Mouse (Mus musculus): ENCODE measurements around the gene Ctnna2. TPM values are rescaled to one million over a fixed set of nuclear protein-coding genes. Genes with fewer than 3 reads are reported as not detected.
A peak's percentile ranks its signal among the peaks of the same experiment; 100 is the strongest.

The Ctnna2 gene
- total and polyA plus RNA-seq, 2 experiments from 2014 or later, result 95.0 to 150 TPM

GRCm38 (mm10) chr6:77516515-77516914, 463.0 kb downstream of the Ctnna2 start:
- Histone ChIP-seq H3K27me3 (ENCODE audit: insufficient read depth, low read length) (no peaks in the 10 kb centered on the region), H3K4me3 (ENCODE audit: low read length) (no peak overlapping the region), H3K36me3 (ENCODE audit: insufficient read depth, low read length) (no peaks in the 10 kb centered on the region), H3K9ac (replicated peaks; ENCODE audit: low read length) (no peak overlapping the region), H3K4me1 (ENCODE audit: insufficient read depth, low read length) (peaks cover 9% of the 10 kb centered on the region; the same call in 1 of the 2 replicates), H3K9me3 (ENCODE audit: low read length) (no peaks in the 10 kb centered on the region), H3K27ac (no peak overlapping the region), H3K4me2 (ENCODE audit: low read depth, low read length) (no peak overlapping the region)
- 39% methylated on average over 2 of the region's 2 CpGs for WGBS
- TF ChIP-seq CTCF (IDR thresholded peaks at IDR 0.05; ENCODE audit: low read depth), result no peak
- ATAC-seq (no peak), DNase-seq (ENCODE audit: low spot score) (no peak)

- H3K4me3 ChIP-seq (ENCODE audit: low read length), result no peak overlapping the region
- no peak overlapping the region for H3K9ac ChIP-seq (replicated peaks; ENCODE audit: low read length)
- peaks cover 14% of the 10 kb centered on the region; the same call in 1 of the 2 replicates for H3K4me1 ChIP-seq (ENCODE audit: insufficient read depth, low read length)
- ATAC-seq (no peak), DNase-seq (ENCODE audit: low spot score) (peak; percentile 43)
- no peaks in the 10 kb centered on the region for H3K36me3 ChIP-seq (ENCODE audit: insufficient read depth, low read length)
- no peaks in the 10 kb centered on the region for H3K27me3 ChIP-seq (ENCODE audit: insufficient read depth, low read length)
- 11% methylated on average over 5 of the region's 5 CpGs for WGBS
- no peak for TF ChIP-seq CTCF (IDR thresholded peaks at IDR 0.05; ENCODE audit: low read depth)
- no peak overlapping the region for H3K27ac ChIP-seq
- no peaks in the 10 kb centered on the region for H3K9me3 ChIP-seq (ENCODE audit: low read length)
- no peak overlapping the region for H3K4me2 ChIP-seq (ENCODE audit: low read depth, low read length)
These were observed 467.7 kb downstream of the Ctnna2 start for GRCm38 (mm10) chr6:77511805-77512204.

- Histone ChIP-seq H3K36me3 (ENCODE audit: insufficient read depth, low read length) (no peaks in the 10 kb centered on the region), H3K4me2 (ENCODE audit: low read depth, low read length) (no peak overlapping the region), H3K9me3 (ENCODE audit: low read length) (no peaks in the 10 kb centered on the region), H3K9ac (replicated peaks; ENCODE audit: low read length) (no peak overlapping the region), H3K27me3 (ENCODE audit: insufficient read depth, low read length) (no peaks in the 10 kb centered on the region), H3K27ac (no peak overlapping the region), H3K4me1 (ENCODE audit: insufficient read depth, low read length) (no peaks in the 10 kb centered on the region), H3K4me3 (ENCODE audit: low read length) (no peak overlapping the region)
- ATAC-seq (no peak), DNase-seq (ENCODE audit: low spot score) (no peak)
- 79% methylated on average over 5 of the region's 5 CpGs for WGBS
- TF ChIP-seq CTCF (IDR thresholded peaks at IDR 0.05; ENCODE audit: low read depth), result no peak
These were observed 487.8 kb downstream of the Ctnna2 start for GRCm38 (mm10) chr6:77491721-77492120.

DNA sequence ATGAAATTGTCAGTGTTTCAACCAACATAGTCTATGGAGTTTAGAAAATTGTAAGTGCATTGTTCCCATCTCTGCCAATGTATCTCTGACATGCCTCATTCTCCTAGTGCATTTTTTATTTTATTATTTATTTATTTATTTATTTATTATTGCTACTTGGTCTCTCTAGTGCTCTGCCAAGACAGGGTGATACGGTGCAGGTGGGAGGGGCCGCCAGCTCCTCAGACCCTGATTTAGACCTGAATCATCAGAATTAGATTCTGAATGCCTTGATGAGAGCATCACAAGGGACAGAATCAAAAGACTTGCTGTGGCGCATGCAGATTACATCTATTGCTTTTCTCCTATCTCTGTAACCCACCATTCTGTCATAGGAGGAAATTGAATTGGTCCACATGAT, 492.8 kb downstream of the Ctnna2 start:
- DNase-seq (ENCODE audit: low spot score), result no peak
- WGBS, result 77% methylated on average over 3 of the region's 3 CpGs
- H3K9me3 ChIP-seq (ENCODE audit: low read length), result no peaks in the 10 kb centered on the region
- no peak overlapping the region for H3K9ac ChIP-seq (replicated peaks; ENCODE audit: low read length)
- no peak overlapping the region for H3K4me2 ChIP-seq (ENCODE audit: low read depth, low read length)
- H3K36me3 ChIP-seq (ENCODE audit: insufficient read depth, low read length), result no peaks in the 10 kb centered on the region
- no peaks in the 10 kb centered on the region for H3K27me3 ChIP-seq (ENCODE audit: insufficient read depth, low read length)
- H3K4me1 ChIP-seq (ENCODE audit: insufficient read depth, low read length), result no peaks in the 10 kb centered on the region
- H3K4me3 ChIP-seq (ENCODE audit: low read length), result no peak overlapping the region
- no peak overlapping the region; the same call in 1 of the 2 replicates for H3K27ac ChIP-seq
- no peak for ATAC-seq
- TF ChIP-seq CTCF (IDR thresholded peaks at IDR 0.05; ENCODE audit: low read depth), result no peak

GRCm38 (mm10) chr6:77482081-77482480, 497.4 kb downstream of the Ctnna2 start:
- 81% methylated on average over 3 of the region's 3 CpGs for WGBS

GRCm38 (mm10) chr6:77475354-77475753, 504.1 kb downstream of the Ctnna2 start:
- Histone ChIP-seq H3K36me3 (ENCODE audit: insufficient read depth, low read length) (no peaks in the 10 kb centered on the region), H3K9me3 (ENCODE audit: low read length) (no peaks in the 10 kb centered on the region), H3K27ac (no peak overlapping the region), H3K4me2 (ENCODE audit: low read depth, low read length) (no peak overlapping the region), H3K27me3 (ENCODE audit: insufficient read depth, low read length) (no peaks in the 10 kb centered on the region), H3K9ac (replicated peaks; ENCODE audit: low read length) (no peak overlapping the region), H3K4me3 (ENCODE audit: low read length) (no peak overlapping the region), H3K4me1 (ENCODE audit: insufficient read depth, low read length) (no peaks in the 10 kb centered on the region)
- 29% methylated on average over 1 of the region's 1 CpGs for WGBS
- DNase-seq (ENCODE audit: low spot score) (peak; percentile 80), ATAC-seq (peak; percentile 77)
- TF ChIP-seq CTCF (IDR thresholded peaks at IDR 0.05; ENCODE audit: low read depth), result no peak

More at GRCm38 (mm10) chr6:77482081-77482480, 497.4 kb downstream of the Ctnna2 start:
- H3K36me3 ChIP-seq (ENCODE audit: insufficient read depth, low read length), result no peaks in the 10 kb centered on the region
- no peaks in the 10 kb centered on the region for H3K27me3 ChIP-seq (ENCODE audit: insufficient read depth, low read length)
- H3K4me3 ChIP-seq (ENCODE audit: low read length), result no peak overlapping the region
- H3K27ac ChIP-seq, result no peak overlapping the region
- H3K4me2 ChIP-seq (ENCODE audit: low read depth, low read length), result no peak overlapping the region
- DNase-seq (ENCODE audit: low spot score) (no peak), ATAC-seq (no peak)
- no peaks in the 10 kb centered on the region for H3K4me1 ChIP-seq (ENCODE audit: insufficient read depth, low read length)
- TF ChIP-seq CTCF (IDR thresholded peaks at IDR 0.05; ENCODE audit: low read depth), result no peak
- no peaks in the 10 kb centered on the region for H3K9me3 ChIP-seq (ENCODE audit: low read length)
- no peak overlapping the region for H3K9ac ChIP-seq (replicated peaks; ENCODE audit: low read length)

DNA sequence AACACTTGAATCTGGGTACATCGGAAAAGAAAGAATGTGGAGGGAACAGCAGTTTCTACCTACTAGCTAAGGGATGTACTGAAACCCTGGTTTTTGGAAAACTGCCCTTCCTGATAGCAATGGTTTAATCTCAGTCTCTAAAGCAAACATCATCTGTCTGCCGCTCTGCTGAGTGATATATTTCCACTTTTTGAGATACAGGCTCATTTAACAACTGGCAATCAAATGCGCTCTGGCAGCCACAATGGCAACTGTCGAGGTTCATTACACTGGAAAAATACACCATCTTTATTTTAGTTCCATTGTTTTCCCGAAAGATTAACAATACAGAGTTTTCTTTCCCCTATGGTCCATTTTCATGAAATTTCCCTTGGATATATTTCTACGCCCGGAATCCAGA, 506.2 kb downstream of the Ctnna2 start:
- no peak overlapping the region for H3K4me2 ChIP-seq (ENCODE audit: low read depth, low read length)
- 67% methylated on average over 7 of the region's 7 CpGs for WGBS
- no peak overlapping the region for H3K9ac ChIP-seq (replicated peaks; ENCODE audit: low read length)
- H3K27me3 ChIP-seq (ENCODE audit: insufficient read depth, low read length), result no peaks in the 10 kb centered on the region
- H3K27ac ChIP-seq, result no peak overlapping the region
- no peaks in the 10 kb centered on the region for H3K36me3 ChIP-seq (ENCODE audit: insufficient read depth, low read length)
- H3K4me1 ChIP-seq (ENCODE audit: insufficient read depth, low read length), result no peaks in the 10 kb centered on the region
- TF ChIP-seq CTCF (IDR thresholded peaks at IDR 0.05; ENCODE audit: low read depth), result no peak
- no peak overlapping the region for H3K4me3 ChIP-seq (ENCODE audit: low read length)
- H3K9me3 ChIP-seq (ENCODE audit: low read length), result no peaks in the 10 kb centered on the region
- no peak for ATAC-seq
- peak; percentile 15 for DNase-seq (ENCODE audit: low spot score)

Data from hindbrain, postnatal 0 days (tissue).